Mouse (Mus musculus): ENCODE data around the gene Olfr1043.
A peak's percentile ranks its signal among the peaks of the same experiment; 100 is the strongest.
"Not testable (repeated sequence)": the region's sequence is repeated elsewhere in the genome, so short reads cannot be mapped to it uniquely, and the experiment has no call there.

GRCm38 (mm10) chr2:86175422-86175821 lies 8.1 kb upstream of the Olfr1043 start:
- TF ChIP-seq CTCF (conservative IDR thresholded peaks at IDR 0.05; ENCODE audit: low read length); POU5F1 (IDR thresholded peaks at IDR 0.05; ENCODE audit: borderline replicate concordance, low read length): not testable (repeated sequence)
- TF ChIP-seq NANOG (IDR thresholded peaks at IDR 0.05; ENCODE audit: borderline replicate concordance, low read length): 0 out of 2 replicates have a peak, but pooled peaks have one; percentile 16

All from E14TG2a.4 (cell line).